ENCODE assay signal across 8 mouse cellular contexts in genomic region chr17:34000150-34000537, GRCm38 (mm10). TPM values are rescaled to one million over a fixed set of nuclear protein-coding genes. Genes with fewer than 3 reads are reported as not detected.
A peak's percentile ranks its signal among the peaks of the same experiment; 100 is the strongest.
DNase-seq lines count a peak whose midpoint lies in the region; ATAC-seq and TF ChIP-seq lines count a peak whose summit lies in the region.

TSS of gene H2-K1 (minus strand) at chr17:34000347.

- H3K9ac ChIP-seq in lung, embryonic 14.5 days: peak within 1 kb of the TSS; percentile 53

- peaks cover 22% of the 10 kb centered on the region for H3K27me3 ChIP-seq in lung, embryonic 14.5 days (ENCODE audit: insufficient read depth, low read length)

- H3K9me3 ChIP-seq in lung, embryonic 14.5 days (ENCODE audit: low read depth, low read length): no peaks in the 10 kb centered on the region

- 1% methylated on average over 28 of the region's 30 CpGs for WGBS in lung, embryonic 14.5 days

- TF ChIP-seq CTCF in lung, embryonic 14.5 days (IDR thresholded peaks at IDR 0.05; ENCODE audit: low read depth): no peak

- no peak within 1 kb of the TSS for H3K27ac ChIP-seq in lung, embryonic 14.5 days (ENCODE audit: low read depth)

- H3K4me2 ChIP-seq in lung, embryonic 14.5 days: peak within 1 kb of the TSS; percentile 93

- peak within 1 kb of the TSS; percentile 52 for H3K4me3 ChIP-seq in lung, embryonic 14.5 days (ENCODE audit: low read depth, low read length)

- H3K4me1 ChIP-seq in lung, embryonic 14.5 days (ENCODE audit: insufficient read depth): no peaks in the 10 kb centered on the region

- peak; percentile 97 for ATAC-seq in frontal cortex, adult (ENCODE audit: low TSS enrichment)
- peak; percentile 99 for ATAC-seq in hematopoietic stem cell, adult 5-6 weeks (replicated peaks in 1 of 2; ENCODE audit: insufficient read depth in 1 of 2, low FRiP score in 2 of 2, low TSS enrichment in 1 of 2, low read depth in 1 of 2, poor library complexity in 2 of 2, severe bottlenecking in 2 of 2)
- peak; percentile 83 for ATAC-seq in lung, embryonic 14.5 days (ENCODE audit: insufficient read depth)

- peak; percentile 94 for DNase-seq in MN1 (ENCODE audit: low spot score)
- peak; percentile 71 for DNase-seq in cerebellum, adult 9-11 months
- peak; percentile 64 to 75 for DNase-seq in layer of hippocampus, adult 8-10 months (ENCODE audit: low spot score in 2 of 2)
- DNase-seq in lung, embryonic 14.5 days: peak; percentile 83
- peak; percentile 85 for DNase-seq in ovary, adult 18-20 months (ENCODE audit: low spot score)
- peak; percentile 65 to 68 for DNase-seq in thymus, postnatal 10 days (ENCODE audit: low spot score in 2 of 2)

- no peaks in the 10 kb centered on the region for H3K36me3 ChIP-seq in lung, embryonic 14.5 days (ENCODE audit: insufficient read depth)

RNA-seq across cellular contexts. Expression of gene H2-K1, which starts in this region (rescaled TPM):
- total RNA-seq in hematopoietic stem cell, adult 5-6 weeks (2017): 1,467 and 1,957 TPM in 2 replicates
- total RNA-seq in layer of hippocampus, adult 8-10 months (2022): 100 to 1,000 TPM in 1 of 4 experiments, 10 to 100 TPM in 3; 29.6 to 138 (median 63.9) TPM
- polyA plus RNA-seq in lung, embryonic 14.5 days (2014; fragmentation: Nextera tagmentation; extraction: Ambion mirVana): 24.4 and 32.9 TPM in 2 replicates

Comparison
In these comparisons a context has a peak if more than half of its experiments do, and no peak if none do; other contexts are left out.
1. RNA of gene H2-K1 (total RNA-seq): 1,467 to 1,957 TPM in hematopoietic stem cell, adult 5-6 weeks; 29.6 to 138 TPM in layer of hippocampus, adult 8-10 months; every median in the first group is over 10 times any median in the second.
2. Peak in every context shown above with its lines, with median percentiles within 50 percentile points of each other: DNase-seq and ATAC-seq.